Mouse (Mus musculus): Measurements from ENCODE around the gene Cwc25. TPM values are rescaled to one million over a fixed set of nuclear protein-coding genes. Genes with fewer than 3 reads are reported as not detected.

Gene Cwc25
- polyA plus RNA-seq, 1 experiment from 2014 or later, result 14.2 TPM

DNA sequence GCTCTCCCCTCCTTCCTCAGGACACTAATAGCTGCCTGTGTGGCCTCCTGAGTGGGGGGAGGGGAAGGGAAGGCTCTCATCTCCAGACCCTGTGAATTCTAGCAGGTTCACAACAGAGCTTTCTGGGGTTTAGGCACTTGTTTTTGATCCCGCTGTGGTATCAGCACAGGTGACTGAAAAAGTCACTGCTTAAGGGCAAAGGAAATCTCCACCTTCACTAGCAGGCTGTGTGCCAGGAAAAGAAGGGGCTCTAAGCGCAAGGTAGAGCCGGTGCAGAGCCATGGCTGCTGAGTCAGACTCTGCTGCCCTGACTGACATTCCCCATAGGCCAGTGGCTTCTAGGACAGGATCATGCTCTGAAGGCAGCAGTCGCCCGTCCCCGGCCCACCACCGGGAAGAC is 37.6 kb downstream of the Cwc25 start:
- no peak overlapping the region for H3K27ac ChIP-seq (ENCODE audit: low read depth)
- DNase-seq, result no peak
- H3K9ac ChIP-seq, result no peak overlapping the region
- H3K36me3 ChIP-seq (ENCODE audit: insufficient read depth), result peaks cover 77% of the 10 kb centered on the region
- no peak overlapping the region for H3K4me2 ChIP-seq
- 77% methylated on average over 7 of the region's 7 CpGs for WGBS
- H3K4me3 ChIP-seq (ENCODE audit: low read depth, low read length), result no peak overlapping the region
- ATAC-seq (ENCODE audit: insufficient read depth), result no peak
- no peak for TF ChIP-seq CTCF (IDR thresholded peaks at IDR 0.05; ENCODE audit: low read depth)
- H3K27me3 ChIP-seq (ENCODE audit: insufficient read depth, low read length), result no peaks in the 10 kb centered on the region
- H3K9me3 ChIP-seq (ENCODE audit: low read depth, low read length), result no peaks in the 10 kb centered on the region
- H3K4me1 ChIP-seq (ENCODE audit: insufficient read depth), result no peaks in the 10 kb centered on the region

DNA sequence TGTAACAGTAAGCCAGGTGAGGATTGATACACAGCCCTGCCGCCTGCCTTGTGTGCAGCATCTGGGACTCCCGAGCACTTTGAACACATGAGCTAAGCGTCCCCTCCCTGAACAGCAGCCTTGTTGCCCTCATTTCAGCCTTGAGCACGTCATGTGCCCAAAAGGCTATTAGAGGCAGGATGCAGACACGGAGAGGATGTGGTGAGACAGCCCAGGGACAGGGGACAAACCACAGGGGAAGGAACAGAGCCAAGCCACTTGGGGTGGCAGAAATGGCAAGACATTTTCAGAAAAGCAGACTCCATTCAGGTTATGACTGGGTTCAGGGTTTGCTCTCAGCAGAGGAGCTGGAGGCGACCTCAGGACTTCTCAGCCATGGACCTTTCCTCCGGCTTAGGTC is 38.0 kb downstream of the Cwc25 start:
- Histone ChIP-seq H3K27ac (ENCODE audit: low read depth) (no peak overlapping the region), H3K4me1 (ENCODE audit: insufficient read depth) (no peaks in the 10 kb centered on the region), H3K9me3 (ENCODE audit: low read depth, low read length) (no peaks in the 10 kb centered on the region), H3K36me3 (ENCODE audit: insufficient read depth) (peaks cover 81% of the 10 kb centered on the region), H3K27me3 (ENCODE audit: insufficient read depth, low read length) (no peaks in the 10 kb centered on the region), H3K9ac (no peak overlapping the region), H3K4me2 (no peak overlapping the region), H3K4me3 (ENCODE audit: low read depth, low read length) (no peak overlapping the region)
- no peak for TF ChIP-seq CTCF (IDR thresholded peaks at IDR 0.05; ENCODE audit: low read depth)
- DNase-seq (no peak), ATAC-seq (ENCODE audit: insufficient read depth) (no peak)
- WGBS, result 78% methylated on average over 7 of the region's 7 CpGs

DNA sequence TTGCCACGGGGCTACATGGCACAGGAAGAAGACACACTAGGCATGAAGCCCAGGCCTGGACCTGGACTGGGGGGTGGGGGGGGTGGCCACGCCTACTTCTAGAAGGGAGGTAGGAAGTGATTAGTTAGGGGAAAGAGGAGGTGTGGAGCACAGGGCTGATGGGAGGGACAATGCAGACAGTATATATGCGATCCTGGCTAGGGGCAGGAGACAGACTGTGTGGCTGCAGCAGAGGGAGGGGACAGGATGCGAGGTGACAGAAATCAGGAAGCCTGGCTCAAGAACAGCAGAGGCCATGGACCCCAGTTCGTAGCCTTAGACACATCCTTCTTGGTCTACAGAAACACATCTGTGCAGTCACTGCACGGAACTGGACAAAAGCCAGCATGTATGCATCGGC is 42.6 kb downstream of the Cwc25 start:
- no peak overlapping the region for H3K4me3 ChIP-seq (ENCODE audit: low read depth, low read length)

DNA sequence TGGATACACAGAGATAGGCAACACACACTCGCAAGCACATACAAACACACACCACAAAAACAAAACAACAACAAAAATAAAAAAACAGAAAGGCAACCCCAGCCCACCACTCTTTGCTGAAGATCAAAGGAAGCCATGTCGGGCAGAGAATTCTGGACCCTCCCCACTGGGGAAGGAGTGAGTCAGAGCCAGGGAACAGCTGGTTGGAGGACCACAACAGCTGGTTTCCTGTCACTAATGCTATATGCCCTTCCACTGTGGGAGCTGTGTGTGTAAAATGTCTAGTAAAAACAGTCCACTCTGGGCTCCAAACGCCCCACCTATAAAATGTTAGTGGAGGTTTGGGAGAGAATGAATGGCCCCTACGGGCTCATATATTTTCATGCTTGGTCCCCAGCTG is 45.0 kb downstream of the Cwc25 start:
- no peaks in the 10 kb centered on the region for H3K9me3 ChIP-seq (ENCODE audit: low read depth, low read length)
- 86% methylated on average over 4 of the region's 4 CpGs for WGBS
- no peak for TF ChIP-seq CTCF (IDR thresholded peaks at IDR 0.05; ENCODE audit: low read depth)
- no peaks in the 10 kb centered on the region for H3K4me1 ChIP-seq (ENCODE audit: insufficient read depth)
- H3K4me2 ChIP-seq, result no peak overlapping the region
- H3K9ac ChIP-seq, result no peak overlapping the region
- peaks cover 94% of the 10 kb centered on the region for H3K36me3 ChIP-seq (ENCODE audit: insufficient read depth)
- H3K4me3 ChIP-seq (ENCODE audit: low read depth, low read length), result no peak overlapping the region
- ATAC-seq (ENCODE audit: insufficient read depth) (no peak), DNase-seq (no peak)
- no peak overlapping the region for H3K27ac ChIP-seq (ENCODE audit: low read depth)
- H3K27me3 ChIP-seq (ENCODE audit: insufficient read depth, low read length), result no peaks in the 10 kb centered on the region

More for the DNA sequence above, 42.6 kb downstream of the Cwc25 start:
- ATAC-seq (ENCODE audit: insufficient read depth) (no peak), DNase-seq (peak; percentile 45)
- 76% methylated on average over 7 of the region's 7 CpGs for WGBS
- H3K9ac ChIP-seq, result no peak overlapping the region
- no peak overlapping the region for H3K27ac ChIP-seq (ENCODE audit: low read depth)
- H3K9me3 ChIP-seq (ENCODE audit: low read depth, low read length), result no peaks in the 10 kb centered on the region
- no peaks in the 10 kb centered on the region for H3K4me1 ChIP-seq (ENCODE audit: insufficient read depth)
- H3K4me2 ChIP-seq, result no peak overlapping the region
- TF ChIP-seq CTCF (IDR thresholded peaks at IDR 0.05; ENCODE audit: low read depth), result no peak
- H3K27me3 ChIP-seq (ENCODE audit: insufficient read depth, low read length), result no peaks in the 10 kb centered on the region
- peaks cover 92% of the 10 kb centered on the region for H3K36me3 ChIP-seq (ENCODE audit: insufficient read depth)

DNA sequence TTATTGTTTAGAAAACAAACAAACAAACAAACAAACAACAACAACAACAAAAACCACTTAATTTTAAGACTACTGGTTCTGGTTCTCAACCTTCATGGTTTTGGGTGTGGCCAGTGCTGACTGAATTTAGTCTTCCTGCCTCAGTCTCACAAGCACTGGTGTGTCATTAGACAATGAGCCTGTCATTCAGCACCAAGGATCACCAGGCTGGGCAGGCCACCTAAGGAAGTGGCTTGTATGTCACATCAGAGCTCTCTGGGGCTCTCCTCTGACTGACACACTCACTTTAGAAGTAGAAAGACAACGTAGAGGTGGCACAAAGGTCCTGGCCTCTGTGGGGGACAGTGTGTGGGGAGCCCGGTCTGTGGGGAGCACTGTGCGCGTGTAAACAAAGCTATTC is 47.3 kb downstream of the Cwc25 start:
- Histone ChIP-seq H3K27ac (ENCODE audit: low read depth) (no peak overlapping the region), H3K9ac (no peak overlapping the region), H3K4me2 (no peak overlapping the region), H3K27me3 (ENCODE audit: insufficient read depth, low read length) (no peaks in the 10 kb centered on the region), H3K4me3 (ENCODE audit: low read depth, low read length) (no peak overlapping the region), H3K36me3 (ENCODE audit: insufficient read depth) (peaks cover 84% of the 10 kb centered on the region), H3K9me3 (ENCODE audit: low read depth, low read length) (no peaks in the 10 kb centered on the region), H3K4me1 (ENCODE audit: insufficient read depth) (no peaks in the 10 kb centered on the region)
- WGBS, result 83% methylated on average over 4 of the region's 4 CpGs
- DNase-seq (no peak), ATAC-seq (ENCODE audit: insufficient read depth) (no peak)
- TF ChIP-seq CTCF (IDR thresholded peaks at IDR 0.05; ENCODE audit: low read depth), result no peak

DNA sequence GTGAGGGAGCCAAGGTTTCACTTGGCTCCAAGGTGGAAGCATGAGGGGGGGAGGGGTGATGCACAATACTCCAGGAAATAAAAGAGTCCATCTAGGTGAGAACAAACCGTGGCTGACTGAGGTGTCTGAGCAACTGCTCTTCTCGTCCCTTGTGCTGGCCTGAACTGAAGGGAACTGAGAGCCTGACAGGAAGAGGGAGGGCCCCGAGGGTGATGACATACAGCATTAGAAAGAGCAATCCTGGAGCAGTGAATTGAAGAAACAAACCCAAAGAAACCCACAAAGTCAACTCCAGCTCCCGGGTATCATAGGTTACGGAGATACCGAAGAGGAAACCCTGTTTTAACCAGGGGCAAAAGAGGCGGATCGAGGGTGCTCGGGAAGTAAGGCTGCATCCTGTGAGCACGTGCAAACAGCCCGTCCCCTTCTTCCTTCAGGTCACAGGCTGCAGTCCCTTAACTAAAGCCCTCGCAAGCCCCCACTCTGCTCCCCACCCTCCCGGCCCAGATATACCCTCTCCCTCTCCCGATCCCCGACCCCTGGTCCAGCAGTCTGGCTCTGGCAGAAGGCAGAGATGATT is 48.0 kb downstream of the Cwc25 start:
- no peak for ATAC-seq (ENCODE audit: insufficient read depth)
- Histone ChIP-seq H3K4me1 (ENCODE audit: insufficient read depth) (no peaks in the 10 kb centered on the region), H3K4me3 (ENCODE audit: low read depth, low read length) (no peak overlapping the region), H3K9me3 (ENCODE audit: low read depth, low read length) (no peaks in the 10 kb centered on the region), H3K9ac (no peak overlapping the region), H3K27me3 (ENCODE audit: insufficient read depth, low read length) (no peaks in the 10 kb centered on the region), H3K27ac (ENCODE audit: low read depth) (no peak overlapping the region), H3K4me2 (no peak overlapping the region), H3K36me3 (ENCODE audit: insufficient read depth) (peaks cover 84% of the 10 kb centered on the region)
- TF ChIP-seq CTCF (IDR thresholded peaks at IDR 0.05; ENCODE audit: low read depth), result no peak
- 74% methylated on average over 15 of the region's 15 CpGs for whole genome bisulfite sequencing
- DNase-seq, result no peak

DNA sequence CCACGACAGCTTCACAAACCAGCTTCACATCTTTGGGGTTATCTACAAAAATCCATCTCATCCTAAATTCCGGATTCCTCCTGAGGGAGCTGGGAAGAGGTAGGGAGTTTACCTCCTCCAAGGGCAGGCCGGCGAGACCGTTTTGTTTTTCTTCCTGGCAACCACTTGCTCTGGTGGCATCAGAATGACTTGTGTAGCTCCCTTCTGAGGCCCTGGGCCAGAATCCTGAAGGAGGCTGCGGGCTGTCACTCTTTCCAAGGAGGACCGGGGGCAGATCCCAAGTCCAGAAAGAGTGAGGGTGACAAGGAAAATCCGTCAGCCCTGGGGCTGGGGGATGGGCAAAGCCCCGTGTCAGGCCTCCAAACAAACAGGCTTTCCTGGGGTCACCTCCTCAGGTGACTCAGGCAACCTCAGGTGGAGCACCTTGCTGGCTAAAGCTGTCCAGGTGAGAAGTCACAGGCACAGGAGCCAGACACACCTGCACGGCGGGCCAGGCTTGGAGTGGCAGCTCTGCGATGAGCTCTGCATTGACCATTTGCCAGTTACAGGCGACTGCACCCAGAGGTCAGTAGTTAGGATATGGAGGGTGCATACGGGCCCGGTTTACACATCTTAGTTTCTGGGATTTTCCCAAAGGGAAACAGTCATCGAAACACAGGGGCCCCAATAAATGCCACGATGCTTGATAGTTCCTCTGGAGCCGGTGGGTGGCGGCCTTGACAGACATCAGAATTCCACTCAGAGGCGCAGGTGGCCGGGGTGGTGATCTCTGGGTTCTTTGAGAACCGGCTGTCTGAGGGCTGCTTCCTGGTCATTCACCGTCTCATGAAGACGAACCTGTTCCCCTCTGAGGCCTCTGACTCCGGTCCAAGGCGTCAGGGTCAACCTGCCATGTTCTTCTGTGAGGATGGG is 48.7 kb downstream of the Cwc25 start:
- no peak for DNase-seq
- Histone ChIP-seq H3K27ac (ENCODE audit: low read depth) (no peak overlapping the region), H3K9me3 (ENCODE audit: low read depth, low read length) (no peaks in the 10 kb centered on the region), H3K36me3 (ENCODE audit: insufficient read depth) (peaks cover 84% of the 10 kb centered on the region), H3K4me3 (ENCODE audit: low read depth, low read length) (no peak overlapping the region), H3K27me3 (ENCODE audit: insufficient read depth, low read length) (no peaks in the 10 kb centered on the region), H3K9ac (no peak overlapping the region), H3K4me1 (ENCODE audit: insufficient read depth) (no peaks in the 10 kb centered on the region), H3K4me2 (no peak overlapping the region)
- ATAC-seq (ENCODE audit: insufficient read depth), result no peak
- TF ChIP-seq CTCF (IDR thresholded peaks at IDR 0.05; ENCODE audit: low read depth), result no peak
- 81% methylated on average over 26 of the region's 26 CpGs for WGBS
